Mouse (Mus musculus): ENCODE results near the gene Vgf. TPM values are rescaled to one million over a fixed set of nuclear protein-coding genes. Genes with fewer than 3 reads are reported as not detected.
A peak's percentile ranks its signal among the peaks of the same experiment; 100 is the strongest.

Vgf gene
- polyA plus RNA-seq, 1 experiment from 2014 or later: 0.12 TPM

DNA sequence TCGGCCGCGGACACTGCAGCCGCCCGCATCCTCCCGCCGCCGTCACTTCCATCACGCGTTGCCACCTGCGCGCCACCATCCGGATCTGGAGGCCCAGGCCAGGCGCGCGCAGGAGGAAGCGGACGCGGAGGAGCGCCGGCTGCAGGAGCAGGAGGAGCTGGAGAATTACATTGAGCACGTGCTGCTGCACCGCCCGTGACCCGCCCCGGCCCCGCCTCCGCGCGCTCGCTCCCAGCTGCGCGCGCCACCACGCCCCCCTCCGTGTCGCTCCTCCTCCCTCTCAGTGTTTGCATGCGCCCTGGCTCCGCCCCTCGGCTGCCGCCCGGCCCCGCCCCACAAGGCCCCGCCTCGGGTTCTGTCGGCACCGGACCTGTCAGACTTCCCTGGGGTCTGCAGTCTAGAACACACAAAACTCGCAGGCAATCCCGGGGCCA is 6.5 kb downstream of the Vgf start:
- Histone ChIP-seq H3K9me3 (ENCODE audit: low read length) (no peaks in the 10 kb centered on the region), H3K9ac (replicated peaks; ENCODE audit: low read depth) (no peak overlapping the region), H3K27me3 (replicated peaks; ENCODE audit: insufficient read depth, low read length) (peaks cover 33% of the 10 kb centered on the region), H3K4me3 (ENCODE audit: low read depth, low read length) (peak overlapping the region; percentile 33), H3K27ac (ENCODE audit: low read length) (no peak overlapping the region), H3K4me2 (replicated peaks; ENCODE audit: low read depth, low read length) (peak overlapping the region; percentile 76), H3K4me1 (ENCODE audit: insufficient read depth, low read depth, low read length) (peaks cover 10% of the 10 kb centered on the region), H3K36me3 (ENCODE audit: insufficient read depth, low read length) (peaks cover 14% of the 10 kb centered on the region)
- TF ChIP-seq EP300 (IDR thresholded peaks at IDR 0.05) (no peak), CTCF (IDR thresholded peaks at IDR 0.05) (no peak; the same call in 1 of the 2 replicates)
- DNase-seq (ENCODE audit: low spot score) (peak; percentile 96), ATAC-seq (peak; percentile 91)
- 1% methylated on average over 27 of the region's 49 CpGs for WGBS

DNA sequence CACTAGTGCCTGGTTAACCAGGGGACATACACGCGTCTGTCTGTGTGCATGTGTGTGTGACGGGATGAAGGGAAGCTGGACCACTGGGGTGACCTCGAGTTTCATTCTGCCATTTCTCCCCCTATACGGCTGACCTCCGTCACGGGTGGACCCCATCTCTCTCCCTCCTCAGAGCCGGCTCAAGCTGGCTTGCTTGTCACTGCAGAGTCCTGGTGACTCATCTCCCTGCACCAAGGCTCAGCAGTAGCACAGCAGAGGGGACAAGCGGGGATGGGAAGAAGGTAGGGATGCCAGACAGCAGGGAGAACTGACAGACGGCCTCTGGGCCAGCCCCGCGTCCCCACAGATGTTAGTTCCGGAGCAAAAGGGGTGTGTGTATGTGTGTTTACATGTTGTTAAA is 10.0 kb downstream of the Vgf start:
- no peak overlapping the region for H3K4me3 ChIP-seq (ENCODE audit: low read depth, low read length)
- peaks cover 10% of the 10 kb centered on the region for H3K4me1 ChIP-seq (ENCODE audit: insufficient read depth, low read depth, low read length)
- no peak for DNase-seq (ENCODE audit: low spot score)
- peaks cover 32% of the 10 kb centered on the region for H3K36me3 ChIP-seq (ENCODE audit: insufficient read depth, low read length)
- peaks cover 9% of the 10 kb centered on the region for H3K27me3 ChIP-seq (replicated peaks; ENCODE audit: insufficient read depth, low read length)
- ATAC-seq: no peak
- no peak for TF ChIP-seq EP300 (IDR thresholded peaks at IDR 0.05)
- no peak for TF ChIP-seq CTCF (IDR thresholded peaks at IDR 0.05)
- no peak overlapping the region for H3K27ac ChIP-seq (ENCODE audit: low read length)
- no peak overlapping the region for H3K9ac ChIP-seq (replicated peaks; ENCODE audit: low read depth)
- H3K4me2 ChIP-seq (replicated peaks; ENCODE audit: low read depth, low read length): no peak overlapping the region
- H3K9me3 ChIP-seq (ENCODE audit: low read length): no peaks in the 10 kb centered on the region
- WGBS: 81% methylated on average over 13 of the region's 13 CpGs

- Histone ChIP-seq H3K4me3 (ENCODE audit: low read depth, low read length) (no peak overlapping the region), H3K36me3 (ENCODE audit: insufficient read depth, low read length) (peaks cover 32% of the 10 kb centered on the region), H3K27me3 (replicated peaks; ENCODE audit: insufficient read depth, low read length) (no peaks in the 10 kb centered on the region), H3K9ac (replicated peaks; ENCODE audit: low read depth) (no peak overlapping the region), H3K27ac (ENCODE audit: low read length) (no peak overlapping the region), H3K9me3 (ENCODE audit: low read length) (no peaks in the 10 kb centered on the region), H3K4me1 (ENCODE audit: insufficient read depth, low read depth, low read length) (no peaks in the 10 kb centered on the region), H3K4me2 (replicated peaks; ENCODE audit: low read depth, low read length) (no peak overlapping the region)
- TF ChIP-seq EP300 (IDR thresholded peaks at IDR 0.05): no peak
- TF ChIP-seq CTCF (IDR thresholded peaks at IDR 0.05): no peak
- ATAC-seq (no peak), DNase-seq (ENCODE audit: low spot score) (no peak)
- 93% methylated on average over 10 of the region's 10 CpGs for WGBS
These were observed 13.3 kb downstream of the Vgf start for GRCm38 (mm10) chr5:137039453-137039852.

DNA sequence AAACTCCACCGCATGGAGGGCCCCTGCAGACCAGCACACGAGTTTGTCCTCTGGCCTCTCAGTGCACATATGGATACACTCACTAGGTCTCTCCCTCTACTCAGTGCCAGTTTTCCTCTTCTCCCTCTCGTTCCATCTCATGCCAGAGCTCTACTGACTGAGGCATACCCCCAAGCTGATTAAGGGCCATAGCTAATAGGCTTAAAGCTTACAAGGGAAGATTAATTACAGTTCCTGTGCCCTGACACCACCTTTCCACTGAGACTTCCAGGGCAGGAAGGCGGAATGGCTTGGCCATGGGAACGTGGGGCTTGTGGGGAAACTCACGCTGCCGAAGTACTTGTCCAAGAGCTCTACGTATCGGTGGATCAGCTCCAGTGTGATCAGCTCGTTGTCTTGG is 15.2 kb downstream of the Vgf start:
- Histone ChIP-seq H3K9ac (replicated peaks; ENCODE audit: low read depth) (no peak overlapping the region), H3K4me3 (ENCODE audit: low read depth, low read length) (no peak overlapping the region), H3K4me2 (replicated peaks; ENCODE audit: low read depth, low read length) (no peak overlapping the region), H3K9me3 (ENCODE audit: low read length) (no peaks in the 10 kb centered on the region), H3K36me3 (ENCODE audit: insufficient read depth, low read length) (peaks cover 30% of the 10 kb centered on the region), H3K4me1 (ENCODE audit: insufficient read depth, low read depth, low read length) (peaks cover 5% of the 10 kb centered on the region; the same call in 1 of the 2 replicates), H3K27ac (ENCODE audit: low read length) (no peak overlapping the region), H3K27me3 (replicated peaks; ENCODE audit: insufficient read depth, low read length) (no peaks in the 10 kb centered on the region)
- DNase-seq (ENCODE audit: low spot score) (no peak), ATAC-seq (no peak)
- 87% methylated on average over 10 of the region's 10 CpGs for WGBS
- TF ChIP-seq CTCF (IDR thresholded peaks at IDR 0.05) (no peak), EP300 (IDR thresholded peaks at IDR 0.05) (no peak)

DNA sequence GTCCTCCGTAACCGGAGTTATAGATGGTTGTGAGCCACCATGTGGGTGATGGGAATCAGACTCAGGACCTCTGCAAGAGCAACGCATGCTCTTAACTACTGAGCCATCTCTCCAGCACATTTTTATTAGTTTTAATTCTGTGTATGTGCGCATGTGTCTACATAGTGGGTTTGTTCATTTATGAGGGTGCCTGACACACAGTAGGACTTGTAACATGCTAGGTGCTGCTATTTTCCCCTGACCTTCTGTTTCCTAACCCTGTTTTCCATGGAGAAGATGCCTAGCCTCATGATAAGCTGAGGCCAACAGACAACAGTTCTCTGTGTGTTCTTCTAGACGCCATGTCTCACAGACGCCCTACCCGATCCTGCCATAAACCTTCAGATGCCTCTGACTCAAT is 17.8 kb downstream of the Vgf start:
- no peak overlapping the region for H3K27ac ChIP-seq (ENCODE audit: low read length)
- WGBS: 96% methylated on average over 7 of the region's 7 CpGs
- DNase-seq (ENCODE audit: low spot score) (no peak), ATAC-seq (no peak)
- no peak overlapping the region for H3K9ac ChIP-seq (replicated peaks; ENCODE audit: low read depth)
- no peak overlapping the region for H3K4me3 ChIP-seq (ENCODE audit: low read depth, low read length)
- no peak overlapping the region for H3K4me2 ChIP-seq (replicated peaks; ENCODE audit: low read depth, low read length)
- no peaks in the 10 kb centered on the region for H3K9me3 ChIP-seq (ENCODE audit: low read length)
- H3K36me3 ChIP-seq (ENCODE audit: insufficient read depth, low read length): peaks cover 11% of the 10 kb centered on the region; the same call in 1 of the 2 replicates
- H3K4me1 ChIP-seq (ENCODE audit: insufficient read depth, low read depth, low read length): peaks cover 5% of the 10 kb centered on the region; the same call in 1 of the 2 replicates
- H3K27me3 ChIP-seq (replicated peaks; ENCODE audit: insufficient read depth, low read length): no peaks in the 10 kb centered on the region
- TF ChIP-seq CTCF (IDR thresholded peaks at IDR 0.05) (no peak), EP300 (IDR thresholded peaks at IDR 0.05) (no peak)

- Histone ChIP-seq H3K4me3 (ENCODE audit: low read depth, low read length) (peak within 1 kb of the TSS; percentile 69), H3K27ac (ENCODE audit: low read length) (peak within 1 kb of the TSS; percentile 64), H3K9me3 (ENCODE audit: low read length) (no peaks in the 10 kb centered on the region), H3K4me2 (replicated peaks; ENCODE audit: low read depth, low read length) (peak within 1 kb of the TSS; percentile 88), H3K9ac (replicated peaks; ENCODE audit: low read depth) (peak within 1 kb of the TSS; percentile 58), H3K4me1 (ENCODE audit: insufficient read depth, low read depth, low read length) (peaks cover 5% of the 10 kb centered on the region; the same call in 1 of the 2 replicates), H3K27me3 (replicated peaks; ENCODE audit: insufficient read depth, low read length) (no peaks in the 10 kb centered on the region), H3K36me3 (ENCODE audit: insufficient read depth, low read length) (no peaks in the 10 kb centered on the region)
- TF ChIP-seq EP300 (IDR thresholded peaks at IDR 0.05) (no peak), CTCF (IDR thresholded peaks at IDR 0.05) (no peak)
- WGBS: 2% methylated on average over 47 of the region's 48 CpGs
- DNase-seq (ENCODE audit: low spot score) (peak; percentile 98), ATAC-seq (peak; percentile 95)
These were observed 19.5 kb downstream of the Vgf start, which contains the start of gene Ap1s1 for GRCm38 (mm10) chr5:137045402-137046323. Ap1s1 (minus strand) TSS chr5:137046135.

All from lung, postnatal 0 days (tissue).